Mouse (Mus musculus) lung, embryonic 15.5 days (tissue): ENCODE measurements at regions not wholly inside any gene's neighbourhood (a gene's known extent, or its start where the extent isn't known, plus 50 kb on each side); places are given as distances from the start of the nearest gene placed in this dataset.
A peak's percentile ranks its signal among the peaks of the same experiment; 100 is the strongest.

Experiments
- ATAC-seq: fragments of 200-750 bp; cut with Nextera tagmentation; 2 replicates; pipeline ENCODE4 v1.8.0; 2017; ENCODE audit warnings: moderate number of reproducible peaks, borderline replicate concordance; ENCODE audit not compliant: low FRiP score, low TSS enrichment; ENCODE audit errors: extremely low read depth
- H3K27ac ChIP-seq: fragments of 300-500 bp; sonication (generic); 2 replicates; pipeline ENCODE4 v1.5.1; 2015; ENCODE audit warnings: moderate library complexity, mild to moderate bottlenecking, inconsistent platforms
- H3K27me3 ChIP-seq: fragments of 300-500 bp; sonication (generic); 2 replicates; pipeline ENCODE4 v1.6.1; 2015; ENCODE audit warnings: inconsistent platforms
- H3K36me3 ChIP-seq: fragments of 300-500 bp; sonication (generic); 2 replicates; pipeline ENCODE4 v1.6.1; 2015; ENCODE audit warnings: inconsistent platforms
- H3K4me1 ChIP-seq: fragments of 300-500 bp; sonication (generic); 2 replicates; pipeline ENCODE4 v1.6.1; 2015; ENCODE audit warnings: inconsistent platforms
- H3K4me2 ChIP-seq: fragments of 300-500 bp; sonication (generic); 2 replicates; pipeline ENCODE4 v1.6.1; 2015; ENCODE audit warnings: inconsistent platforms, mild to moderate bottlenecking, moderate library complexity
- H3K4me3 ChIP-seq: fragments of 300-500 bp; sonication (generic); 2 replicates; pipeline ENCODE4 v1.5.1; 2015; ENCODE audit warnings: mild to moderate bottlenecking, inconsistent platforms
- H3K9ac ChIP-seq: fragments of 300-500 bp; sonication (generic); 2 replicates; pipeline ENCODE4 v1.6.1; 2015; ENCODE audit warnings: inconsistent platforms
- H3K9me3 ChIP-seq: fragments of 300-500 bp; sonication (generic); 2 replicates; pipeline ENCODE4 v1.6.1; 2016; ENCODE audit warnings: inconsistent platforms
- WGBS: fragments of 180-500 bp; shearing (Covaris S2); methylation state at CpG from one replicate; pipeline ENCODE4 v1.1.7; 2015; 5-methylcytosine and 5-hydroxymethylcytosine counted together

DNA sequence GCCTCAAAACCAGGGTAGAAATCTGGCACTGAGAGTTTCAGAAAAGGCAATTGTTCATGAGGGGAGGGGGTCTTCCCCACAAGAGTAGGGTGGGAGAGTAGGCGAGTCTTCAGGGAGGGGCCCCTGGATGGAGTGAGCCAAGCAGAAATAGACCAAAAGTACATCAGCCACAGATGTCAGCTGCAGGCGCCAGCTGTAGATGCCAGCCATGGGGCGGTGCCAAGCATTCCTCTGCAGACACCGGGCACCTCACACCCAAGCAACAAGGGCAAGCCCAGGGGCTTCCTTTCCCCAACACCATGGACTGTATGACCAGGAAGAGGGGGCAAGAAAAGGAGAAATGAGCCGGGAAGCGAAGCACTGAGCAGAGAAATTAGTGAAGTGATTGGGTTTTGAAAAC, 613.9 kb upstream of the 2610301B20Rik start:
- no peaks in the 10 kb centered on the region for H3K9me3 ChIP-seq
- H3K36me3 ChIP-seq, result no peaks in the 10 kb centered on the region
- H3K27me3 ChIP-seq, result no peaks in the 10 kb centered on the region
- no peak overlapping the region for H3K4me2 ChIP-seq
- no peak overlapping the region for H3K4me3 ChIP-seq
- H3K4me1 ChIP-seq, result no peaks in the 10 kb centered on the region
- WGBS, result 71% methylated on average over 6 of the region's 6 CpGs
- ATAC-seq, result no peak
- H3K27ac ChIP-seq, result no peak overlapping the region
- H3K9ac ChIP-seq, result no peak overlapping the region

DNA sequence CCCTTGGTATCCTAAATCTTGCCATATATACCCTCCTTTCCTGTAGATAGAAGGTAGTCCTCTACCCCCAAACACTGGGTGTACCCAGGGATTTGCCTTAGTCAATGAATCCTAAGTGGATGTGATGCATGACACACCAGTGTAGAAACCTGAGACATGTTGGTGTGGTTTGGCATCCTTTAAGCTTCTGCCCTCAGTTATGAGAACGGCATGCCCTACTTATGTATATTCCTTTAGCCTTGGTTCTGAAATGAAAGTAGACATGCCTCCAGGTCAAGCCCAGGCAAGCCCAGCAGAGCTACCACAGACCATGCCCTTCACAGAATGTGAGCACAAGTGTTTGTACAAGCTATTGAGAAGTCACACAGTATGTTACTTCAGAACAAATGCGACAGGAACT, 608.4 kb upstream of the 2610301B20Rik start:
- Histone ChIP-seq H3K4me3 (no peak overlapping the region), H3K27me3 (no peaks in the 10 kb centered on the region), H3K4me2 (no peak overlapping the region), H3K9ac (no peak overlapping the region), H3K9me3 (no peaks in the 10 kb centered on the region), H3K27ac (no peak overlapping the region), H3K4me1 (no peaks in the 10 kb centered on the region), H3K36me3 (no peaks in the 10 kb centered on the region)
- WGBS, result 66% methylated on average over 2 of the region's 2 CpGs
- ATAC-seq, result no peak

DNA sequence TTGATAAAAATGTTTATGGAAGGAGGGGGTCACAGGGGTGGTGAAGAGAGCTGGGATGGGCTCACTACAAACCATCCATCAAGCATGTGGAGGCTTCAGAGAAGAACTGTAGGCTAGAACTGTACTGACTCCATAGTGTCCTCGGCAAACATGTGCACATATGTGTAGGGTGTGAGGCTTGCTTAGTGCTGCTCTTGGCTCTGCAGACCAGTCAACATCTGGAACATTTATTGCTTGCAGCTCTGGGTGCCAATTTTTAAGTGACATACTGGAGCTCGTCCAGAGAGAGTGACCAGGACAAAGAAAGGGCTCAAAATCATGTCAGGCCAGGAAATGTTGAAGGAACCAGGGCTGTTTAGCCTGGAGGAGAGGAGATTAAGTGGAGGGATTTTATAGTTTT, 588.7 kb upstream of the 2610301B20Rik start:
- Histone ChIP-seq H3K4me3 (no peak overlapping the region), H3K36me3 (no peaks in the 10 kb centered on the region), H3K9ac (no peak overlapping the region), H3K9me3 (no peaks in the 10 kb centered on the region), H3K27ac (no peak overlapping the region), H3K27me3 (no peaks in the 10 kb centered on the region), H3K4me2 (no peak overlapping the region), H3K4me1 (no peaks in the 10 kb centered on the region)
- WGBS, result 26% methylated on average over 2 of the region's 2 CpGs
- peak; percentile 94 for ATAC-seq

DNA sequence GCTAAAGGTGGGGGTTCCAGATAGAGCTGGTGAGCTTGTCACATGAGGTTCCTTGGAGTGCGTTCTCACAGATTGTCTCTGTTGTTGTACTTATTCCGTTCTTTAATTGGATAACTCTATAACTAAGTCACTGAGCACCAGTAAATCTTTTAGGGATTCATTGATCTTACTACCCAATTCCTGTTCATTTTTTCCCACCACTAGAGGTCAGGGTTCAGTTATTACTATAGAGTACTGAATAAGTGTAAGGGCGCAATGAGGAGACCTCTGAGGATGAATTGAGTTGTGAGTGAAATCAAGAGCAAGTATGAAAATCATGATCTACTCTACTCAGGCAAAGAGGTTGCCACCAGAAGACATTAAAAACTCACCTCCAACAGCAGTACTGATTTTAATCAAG, 584.0 kb upstream of the 2610301B20Rik start:
- Histone ChIP-seq H3K4me2 (no peak overlapping the region), H3K9ac (no peak overlapping the region), H3K4me3 (no peak overlapping the region), H3K27me3 (no peaks in the 10 kb centered on the region), H3K4me1 (no peaks in the 10 kb centered on the region), H3K36me3 (no peaks in the 10 kb centered on the region), H3K9me3 (no peaks in the 10 kb centered on the region), H3K27ac (no peak overlapping the region)
- no peak for ATAC-seq
- 72% methylated on average over 3 of the region's 3 CpGs for whole genome bisulfite sequencing

DNA sequence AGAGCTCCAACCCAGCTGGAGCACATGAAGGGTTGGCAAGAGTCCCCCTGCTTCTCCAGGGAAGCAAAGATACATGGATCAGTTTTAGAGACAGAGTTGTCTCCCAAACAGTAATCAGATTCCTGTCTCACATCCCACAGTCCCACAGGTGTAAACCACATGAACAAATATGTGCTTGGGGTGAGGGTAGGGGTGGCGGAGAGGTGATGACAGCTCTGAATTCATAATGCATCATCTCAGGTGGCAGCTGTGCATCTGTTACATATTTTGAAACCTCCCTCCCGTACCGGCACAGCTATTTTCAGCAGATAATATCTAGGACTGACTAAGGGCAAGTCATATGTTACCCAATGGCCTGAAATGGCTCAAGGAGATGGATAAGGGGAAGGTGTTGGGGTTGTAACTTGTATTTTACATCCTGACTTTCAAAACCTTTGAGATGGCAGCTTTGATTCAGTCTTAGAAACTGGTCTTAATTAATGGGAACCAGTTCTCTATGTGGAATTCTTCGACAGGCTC, 579.2 kb upstream of the 2610301B20Rik start:
- Histone ChIP-seq H3K4me2 (no peak overlapping the region), H3K9me3 (no peaks in the 10 kb centered on the region), H3K4me3 (no peak overlapping the region), H3K36me3 (no peaks in the 10 kb centered on the region), H3K27me3 (no peaks in the 10 kb centered on the region), H3K27ac (no peak overlapping the region), H3K9ac (no peak overlapping the region), H3K4me1 (no peaks in the 10 kb centered on the region)
- no peak for ATAC-seq
- WGBS, result 57% methylated on average over 4 of the region's 4 CpGs

DNA sequence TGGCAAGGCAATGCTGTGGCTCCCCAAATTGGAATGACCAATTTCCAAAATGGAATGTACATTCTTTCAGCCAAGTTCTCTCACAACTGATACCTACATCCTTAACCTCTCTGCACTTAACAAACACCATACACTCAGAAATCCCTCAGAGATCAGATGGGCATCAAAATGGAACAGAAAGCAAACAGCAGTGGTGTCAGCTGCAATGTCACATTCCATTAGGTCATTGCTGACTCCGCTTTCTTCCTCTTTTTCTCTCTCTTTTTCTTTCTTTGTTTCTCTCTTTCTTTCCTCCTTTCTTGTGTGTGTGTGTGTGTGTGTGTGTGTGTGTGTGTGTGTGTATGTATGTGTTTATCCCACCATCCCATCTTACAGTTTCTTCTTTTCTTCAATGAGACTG, 578.1 kb upstream of the 2610301B20Rik start:
- Histone ChIP-seq H3K27ac (no peak overlapping the region), H3K9ac (no peak overlapping the region), H3K4me3 (no peak overlapping the region), H3K4me1 (no peaks in the 10 kb centered on the region), H3K36me3 (no peaks in the 10 kb centered on the region), H3K9me3 (no peaks in the 10 kb centered on the region), H3K27me3 (no peaks in the 10 kb centered on the region), H3K4me2 (no peak overlapping the region)
- WGBS, result 67% methylated on average over 1 of the region's 1 CpGs
- ATAC-seq, result no peak

DNA sequence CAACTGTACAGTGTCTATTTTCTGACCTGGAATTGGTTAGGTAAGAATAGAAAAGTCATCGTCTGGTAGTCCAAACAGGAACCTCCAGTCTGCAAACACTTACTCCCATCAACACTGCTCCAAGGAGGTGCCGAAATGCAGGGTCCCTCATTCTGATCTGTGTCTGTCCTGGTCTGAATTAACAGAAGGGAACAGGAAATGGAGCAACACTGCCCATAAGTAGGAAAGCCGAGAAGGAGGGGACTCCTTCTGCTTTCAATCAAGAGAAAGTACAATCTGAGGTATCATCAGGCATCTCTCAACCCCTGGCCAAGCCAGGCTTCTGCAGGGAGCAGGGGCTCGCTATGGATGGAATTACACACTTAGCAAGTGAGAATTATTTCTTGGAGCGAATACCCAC, 562.4 kb upstream of the 2610301B20Rik start:
- Histone ChIP-seq H3K4me3 (no peak overlapping the region), H3K27me3 (no peaks in the 10 kb centered on the region), H3K4me1 (no peaks in the 10 kb centered on the region), H3K9ac (no peak overlapping the region), H3K4me2 (no peak overlapping the region), H3K36me3 (no peaks in the 10 kb centered on the region), H3K27ac (no peak overlapping the region), H3K9me3 (no peaks in the 10 kb centered on the region)
- 49% methylated on average over 5 of the region's 5 CpGs for WGBS
- ATAC-seq, result no peak

DNA sequence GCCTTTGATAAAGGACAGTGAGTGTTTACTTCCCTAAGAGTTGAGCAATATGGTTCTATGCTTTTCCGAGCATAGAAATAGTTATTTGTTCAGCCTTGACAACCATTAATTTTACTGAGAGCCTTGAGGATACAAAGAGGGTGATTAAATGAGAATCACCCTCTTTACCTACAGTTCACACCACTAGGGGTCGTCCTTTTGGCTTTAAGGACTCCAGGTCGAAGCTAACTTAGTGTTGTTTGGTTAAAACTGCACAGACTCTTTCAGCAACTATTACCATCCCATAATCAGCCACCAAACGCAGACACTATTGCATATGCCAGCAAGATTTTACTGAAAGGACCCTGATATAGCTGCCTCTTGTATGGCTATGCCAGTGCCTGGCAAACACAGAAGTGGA, 559.2 kb upstream of the 2610301B20Rik start:
- Histone ChIP-seq H3K27ac (no peak overlapping the region), H3K27me3 (no peaks in the 10 kb centered on the region), H3K9me3 (no peaks in the 10 kb centered on the region), H3K4me1 (no peaks in the 10 kb centered on the region), H3K9ac (no peak overlapping the region), H3K4me2 (no peak overlapping the region), H3K4me3 (no peak overlapping the region), H3K36me3 (no peaks in the 10 kb centered on the region)
- ATAC-seq, result no peak
- WGBS, result 53% methylated on average over 4 of the region's 4 CpGs

DNA sequence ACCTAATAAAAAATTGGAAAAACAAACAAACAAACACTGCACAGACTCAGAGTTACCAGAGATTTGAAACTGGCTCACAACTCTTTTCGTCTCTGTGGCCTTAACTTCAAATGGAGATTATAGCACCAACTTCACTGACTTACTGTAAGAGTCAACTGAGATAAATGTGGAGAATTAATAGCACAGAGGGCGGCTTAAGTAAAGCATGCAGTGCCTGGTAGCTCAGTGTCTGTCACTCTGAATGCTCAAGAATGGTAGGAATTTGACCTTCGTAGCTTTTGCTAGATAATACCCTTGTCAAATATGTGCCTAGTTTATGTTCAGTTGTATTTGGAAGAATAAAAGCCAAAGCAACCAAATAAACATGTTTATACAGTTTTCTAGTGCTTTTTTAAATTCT, 558.4 kb upstream of the 2610301B20Rik start:
- Histone ChIP-seq H3K27me3 (no peaks in the 10 kb centered on the region), H3K9ac (no peak overlapping the region), H3K36me3 (no peaks in the 10 kb centered on the region), H3K9me3 (no peaks in the 10 kb centered on the region), H3K4me1 (no peaks in the 10 kb centered on the region), H3K27ac (no peak overlapping the region), H3K4me2 (no peak overlapping the region), H3K4me3 (no peak overlapping the region)
- ATAC-seq, result no peak
- WGBS, result 47% methylated on average over 3 of the region's 3 CpGs

DNA sequence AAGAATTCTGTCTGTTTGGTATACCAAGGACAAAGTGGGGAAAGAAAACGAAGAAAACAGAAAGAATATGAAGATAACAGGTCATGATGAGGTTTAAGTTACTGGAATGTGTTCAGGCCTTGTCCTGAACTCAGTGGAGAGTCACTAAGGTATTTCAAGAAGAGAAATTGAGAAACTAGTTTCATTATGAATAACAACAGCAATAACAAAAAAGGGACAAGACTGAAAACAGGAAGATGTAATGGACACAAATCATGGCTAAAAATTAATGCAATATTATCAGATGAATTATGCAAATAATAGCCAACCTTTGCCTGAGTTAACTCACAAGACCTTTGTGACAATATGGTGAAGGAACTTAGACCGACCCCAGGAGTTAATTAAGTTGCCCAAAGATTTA, 530.2 kb upstream of the 2610301B20Rik start:
- WGBS, result 53% methylated on average over 2 of the region's 2 CpGs
- Histone ChIP-seq H3K27ac (no peak overlapping the region), H3K9me3 (no peaks in the 10 kb centered on the region), H3K4me2 (no peak overlapping the region), H3K4me3 (no peak overlapping the region), H3K36me3 (no peaks in the 10 kb centered on the region), H3K9ac (no peak overlapping the region), H3K27me3 (no peaks in the 10 kb centered on the region), H3K4me1 (no peaks in the 10 kb centered on the region)
- no peak for ATAC-seq

DNA sequence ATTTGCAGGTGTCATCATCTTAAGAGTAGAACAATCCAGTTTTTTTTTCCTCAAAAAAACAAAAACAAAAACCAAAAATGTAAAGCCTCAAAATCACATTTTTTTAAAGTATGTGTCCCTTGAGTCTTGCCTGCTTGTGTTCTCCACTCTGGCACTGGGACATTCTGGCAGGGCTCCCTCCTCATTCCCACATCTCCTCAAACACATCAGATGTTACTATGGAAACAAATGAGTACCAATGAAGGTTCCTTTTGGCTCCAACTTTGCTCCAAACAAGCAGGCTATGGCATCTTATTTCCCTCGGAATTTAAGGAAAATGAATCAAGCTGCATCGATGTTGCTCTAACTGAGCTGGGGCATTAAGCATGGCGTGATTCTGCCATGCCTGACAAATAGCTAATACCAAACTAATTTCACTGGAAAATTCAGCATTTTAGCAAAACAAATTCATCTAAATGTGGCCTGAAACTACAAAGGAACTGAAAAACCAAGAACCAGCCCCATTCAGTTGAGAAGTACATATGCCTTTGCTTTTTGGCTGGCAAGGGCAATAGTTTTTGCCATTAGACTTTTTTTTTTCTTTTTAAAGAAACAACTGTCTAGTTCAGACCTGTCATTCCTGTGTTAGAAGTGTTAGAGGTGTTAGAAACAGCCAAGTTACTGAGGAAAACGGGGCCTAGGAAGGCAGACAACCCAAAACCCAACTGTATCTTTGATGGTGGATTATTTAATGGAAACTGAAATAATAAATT, 522.2 kb upstream of the 2610301B20Rik start:
- Histone ChIP-seq H3K4me1 (no peaks in the 10 kb centered on the region), H3K27me3 (no peaks in the 10 kb centered on the region), H3K4me2 (no peak overlapping the region), H3K4me3 (no peak overlapping the region), H3K9me3 (no peaks in the 10 kb centered on the region), H3K27ac (no peak overlapping the region), H3K36me3 (no peaks in the 10 kb centered on the region), H3K9ac (no peak overlapping the region)
- ATAC-seq, result no peak
- 62% methylated on average over 4 of the region's 4 CpGs for WGBS

DNA sequence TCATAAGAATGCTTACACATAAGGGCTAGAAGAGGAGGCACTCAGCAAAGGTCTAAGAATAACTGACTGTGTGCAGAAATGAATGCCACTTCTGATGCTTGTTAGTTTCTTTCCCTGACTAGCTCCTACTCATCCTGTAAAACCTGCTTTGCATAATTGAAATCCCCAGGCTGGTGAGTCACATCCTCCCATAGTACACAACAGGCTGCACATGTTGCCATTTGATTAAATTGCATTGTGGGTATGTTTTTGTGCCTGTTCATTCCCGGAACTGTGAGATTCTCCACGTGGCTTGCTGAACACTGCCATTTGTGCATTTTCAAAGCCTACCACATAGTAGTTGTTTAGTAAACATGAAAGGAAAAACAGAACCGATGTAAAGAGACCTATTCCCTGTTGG, 516.7 kb upstream of the 2610301B20Rik start:
- ATAC-seq, result no peak
- H3K4me2 ChIP-seq, result no peak overlapping the region

DNA sequence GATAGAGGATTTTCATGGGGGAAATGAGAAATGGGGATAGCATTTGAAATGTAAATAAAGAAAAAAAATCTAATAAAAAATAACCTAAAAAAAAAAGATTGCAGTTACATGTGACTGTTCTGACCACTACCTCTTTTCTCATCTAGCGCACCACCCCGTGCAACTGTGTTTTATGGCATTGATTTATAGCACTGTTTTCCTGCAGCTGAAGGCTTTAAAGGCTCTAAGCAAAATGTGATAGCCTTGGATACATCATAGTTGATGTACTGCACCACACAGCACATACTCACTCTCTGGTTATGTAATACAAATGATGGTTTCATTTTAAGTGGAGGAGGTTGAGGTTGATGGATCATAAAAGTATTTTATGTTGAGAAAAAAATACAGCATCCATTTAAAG, 484.5 kb upstream of the 2610301B20Rik start:
- 68% methylated on average over 2 of the region's 2 CpGs for WGBS
- Histone ChIP-seq H3K36me3 (no peaks in the 10 kb centered on the region), H3K27ac (no peak overlapping the region), H3K4me3 (no peak overlapping the region), H3K9me3 (no peaks in the 10 kb centered on the region), H3K27me3 (no peaks in the 10 kb centered on the region), H3K4me2 (no peak overlapping the region), H3K9ac (no peak overlapping the region), H3K4me1 (no peaks in the 10 kb centered on the region)
- no peak for ATAC-seq

More for the DNA sequence above, 516.7 kb upstream of the 2610301B20Rik start:
- H3K4me3 ChIP-seq, result no peak overlapping the region
- no peaks in the 10 kb centered on the region for H3K36me3 ChIP-seq
- 71% methylated on average over 3 of the region's 3 CpGs for WGBS
- no peak overlapping the region for H3K27ac ChIP-seq
- no peaks in the 10 kb centered on the region for H3K9me3 ChIP-seq
- H3K4me1 ChIP-seq, result no peaks in the 10 kb centered on the region
- no peak overlapping the region for H3K9ac ChIP-seq
- no peaks in the 10 kb centered on the region for H3K27me3 ChIP-seq
